Mouse (Mus musculus) cerebellum, postnatal 36 days (tissue): ENCODE results near the gene 1700013G24Rik.

ENCODE experiments used
- DNase-seq, 2 experiments: peaks; one replicate each; pipeline ENCODE4 v3.0.0; 2021 to 2022; ENCODE audit warnings: mixed read lengths in 2 of 2

Gene 1700013G24Rik

GRCm38 (mm10) chr4:137497892-137498722 lies 45.0 kb downstream of the 1700013G24Rik start:
- DNase-seq: no peak

GRCm38 (mm10) chr4:137498882-137499583 lies 45.9 kb downstream of the 1700013G24Rik start:
- no peak for DNase-seq

GRCm38 (mm10) chr4:137500149-137500548 lies 47.1 kb downstream of the 1700013G24Rik start:
- no peak for DNase-seq

- DNase-seq: peak in 1 of 2 experiments; percentile 31
Measured at GRCm38 (mm10) chr4:137500953-137501352, 47.9 kb downstream of the 1700013G24Rik start.

- DNase-seq: no peak
Measured at GRCm38 (mm10) chr4:137502183-137502582, 49.1 kb downstream of the 1700013G24Rik start.

- no peak for DNase-seq
Measured at GRCm38 (mm10) chr4:137502801-137503200, 49.7 kb downstream of the 1700013G24Rik start.

GRCm38 (mm10) chr4:137503509-137503971 lies 50.5 kb downstream of the 1700013G24Rik start:
- DNase-seq: no peak
